Mouse (Mus musculus) erythroblast, embryonic 14.5 days (primary cell): ENCODE measurements around the gene Tfe3. TPM values are rescaled to one million over a fixed set of nuclear protein-coding genes. Genes with fewer than 3 reads are reported as not detected.
A peak's percentile ranks its signal among the peaks of the same experiment; 100 is the strongest.

Experiments used
- H3K27me3 ChIP-seq: 2 replicates; pipeline ENCODE4 v1.6.1; 2012; ENCODE audit warnings: inconsistent platforms; ENCODE audit not compliant: control insufficient read depth
- H3K36me3 ChIP-seq: 2 replicates; pipeline ENCODE4 v1.6.1; 2012; ENCODE audit warnings: mild to moderate bottlenecking, inconsistent platforms; ENCODE audit not compliant: control insufficient read depth
- H3K4me1 ChIP-seq: 2 replicates; pipeline ENCODE4 v1.6.1; 2012; ENCODE audit warnings: inconsistent platforms; ENCODE audit not compliant: control insufficient read depth
- H3K4me3 ChIP-seq: replicated peaks from 2 replicates; pipeline ENCODE3; 2012; ENCODE audit warnings: moderate library complexity, mild to moderate bottlenecking, inconsistent platforms
- H3K9me3 ChIP-seq: 2 replicates; pipeline ENCODE4 v1.6.1; 2012; ENCODE audit warnings: low read length, inconsistent platforms, mixed read lengths; ENCODE audit not compliant: control insufficient read depth
- GATA1 ChIP-seq: IDR thresholded peaks from 2 replicates; pipeline ENCODE4 v1.6.1; 2012; ENCODE audit warnings: low read length, inconsistent platforms, mixed read lengths
- TAL1 ChIP-seq: IDR thresholded peaks from 3 replicates; pipeline ENCODE4 v1.6.1; 2012; ENCODE audit warnings: low read length, inconsistent platforms, mixed read lengths
- polyA plus RNA-seq: library from polyadenylated mRNA; stranded (reverse); fragments of >175 nt; gene quantifications from 2 replicates; pipeline ENCODE4 v1.2.3, GENCODE M21; 2012

Gene Tfe3
- polyA plus RNA-seq, 1 experiment, result 1.8 TPM

DNA sequence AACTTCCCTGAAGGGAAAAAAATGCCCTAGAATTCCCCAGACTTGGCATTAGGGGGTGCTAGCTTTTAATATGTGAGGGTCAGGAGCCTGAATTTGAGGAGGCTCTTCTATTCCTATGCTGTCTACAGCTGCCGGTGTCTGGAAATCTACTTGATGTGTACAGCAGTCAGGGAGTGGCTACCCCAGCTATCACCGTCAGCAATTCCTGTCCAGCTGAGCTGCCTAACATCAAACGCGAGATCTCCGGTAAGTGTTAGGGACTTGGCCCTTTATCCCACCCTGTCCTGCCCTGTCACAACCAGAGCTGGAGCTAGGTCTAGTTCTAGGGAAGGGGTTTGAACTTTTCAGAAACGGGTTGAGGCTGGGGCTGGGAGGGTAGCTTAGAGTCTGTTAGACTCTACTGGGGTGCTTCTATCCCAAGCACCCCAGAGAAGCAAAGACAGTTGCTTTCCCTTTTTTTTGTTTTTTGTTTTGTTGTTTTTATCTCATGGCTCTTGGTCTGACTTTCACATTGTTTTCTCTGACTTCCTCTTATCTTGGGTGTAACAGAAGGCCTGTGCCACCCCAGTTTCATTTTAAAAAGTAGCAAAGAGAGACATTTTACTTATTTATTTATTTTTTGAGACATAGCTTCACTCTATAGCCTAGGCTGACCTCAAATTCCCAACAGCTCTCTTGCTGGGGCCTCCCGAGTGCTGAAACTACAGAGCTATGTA, 7.1 kb downstream of the Tfe3 start:
- H3K9me3 ChIP-seq, result 0 out of 2 replicates have a peak, but pooled peaks cover 3% of the 10 kb centered on the region
- H3K27me3 ChIP-seq, result no peaks in the 10 kb centered on the region
- peaks cover 76% of the 10 kb centered on the region for H3K36me3 ChIP-seq
- peaks cover 45% of the 10 kb centered on the region for H3K4me1 ChIP-seq
- TF ChIP-seq GATA1 (no peak), TAL1 (no peak)
- no peak overlapping the region for H3K4me3 ChIP-seq

DNA sequence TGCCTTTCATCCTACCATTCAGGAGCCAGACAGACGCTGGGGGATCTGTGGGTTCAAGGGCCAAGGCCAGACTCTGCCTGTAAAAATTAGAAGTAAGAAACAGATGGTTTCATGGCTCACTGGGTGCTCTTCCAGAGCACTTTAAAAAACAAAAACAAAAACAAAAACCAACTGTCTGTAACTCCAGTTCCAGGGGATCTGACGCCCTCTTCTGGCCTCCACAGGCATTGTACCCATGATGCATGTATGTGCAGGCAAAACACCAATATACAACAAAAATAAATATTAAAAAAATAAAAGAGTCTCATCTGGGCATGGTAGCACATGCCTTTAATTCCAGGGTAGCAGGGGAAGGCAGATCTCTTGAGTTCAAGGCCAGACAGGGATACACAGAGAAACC, 10.4 kb downstream of the Tfe3 start:
- peaks cover 67% of the 10 kb centered on the region for H3K36me3 ChIP-seq
- 0 out of 2 replicates have a peak, but pooled peaks cover 3% of the 10 kb centered on the region for H3K9me3 ChIP-seq
- H3K4me1 ChIP-seq, result peaks cover 38% of the 10 kb centered on the region
- H3K4me3 ChIP-seq, result no peak overlapping the region
- TF ChIP-seq TAL1, result no peak
- TF ChIP-seq GATA1, result no peak
- H3K27me3 ChIP-seq, result no peaks in the 10 kb centered on the region

DNA sequence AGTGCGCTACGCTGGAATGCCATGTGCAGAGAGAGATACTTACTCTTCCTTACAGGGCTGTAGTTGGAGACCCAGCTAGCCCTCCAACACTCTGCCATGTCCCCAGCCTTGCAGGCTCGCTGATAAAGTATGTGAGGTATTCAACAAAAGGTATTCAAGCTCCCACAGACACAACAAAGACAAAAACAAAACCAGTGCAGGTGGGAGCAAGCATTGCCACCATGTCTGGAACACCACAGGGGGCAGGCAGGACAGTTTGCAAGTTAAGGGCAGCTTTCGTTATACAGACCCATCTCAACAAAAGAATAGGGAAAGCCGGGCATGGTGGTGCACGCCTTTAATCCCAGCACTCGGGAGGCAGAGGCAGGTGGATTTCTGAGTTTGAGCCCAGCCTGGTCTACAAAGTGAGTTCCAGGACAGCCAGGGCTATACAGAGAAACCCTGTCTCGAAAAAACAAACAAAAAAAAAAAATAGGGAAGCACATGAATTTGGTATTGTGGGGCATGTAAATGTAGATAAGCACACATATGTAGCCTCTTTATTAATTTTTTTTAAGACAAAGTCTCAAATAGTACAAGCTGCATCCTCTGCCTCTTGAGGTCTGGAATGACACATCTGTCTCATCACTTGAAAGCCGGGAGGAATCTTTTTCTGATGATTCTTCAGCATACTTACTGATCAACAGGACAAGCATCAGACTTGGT, 13.3 kb downstream of the Tfe3 start:
- peaks cover 44% of the 10 kb centered on the region for H3K36me3 ChIP-seq
- TF ChIP-seq TAL1 (no peak), GATA1 (no peak)
- 0 out of 2 replicates have a peak, but pooled peaks cover 3% of the 10 kb centered on the region for H3K9me3 ChIP-seq
- peaks cover 44% of the 10 kb centered on the region for H3K4me1 ChIP-seq
- no peaks in the 10 kb centered on the region for H3K27me3 ChIP-seq
- no peak overlapping the region for H3K4me3 ChIP-seq

DNA sequence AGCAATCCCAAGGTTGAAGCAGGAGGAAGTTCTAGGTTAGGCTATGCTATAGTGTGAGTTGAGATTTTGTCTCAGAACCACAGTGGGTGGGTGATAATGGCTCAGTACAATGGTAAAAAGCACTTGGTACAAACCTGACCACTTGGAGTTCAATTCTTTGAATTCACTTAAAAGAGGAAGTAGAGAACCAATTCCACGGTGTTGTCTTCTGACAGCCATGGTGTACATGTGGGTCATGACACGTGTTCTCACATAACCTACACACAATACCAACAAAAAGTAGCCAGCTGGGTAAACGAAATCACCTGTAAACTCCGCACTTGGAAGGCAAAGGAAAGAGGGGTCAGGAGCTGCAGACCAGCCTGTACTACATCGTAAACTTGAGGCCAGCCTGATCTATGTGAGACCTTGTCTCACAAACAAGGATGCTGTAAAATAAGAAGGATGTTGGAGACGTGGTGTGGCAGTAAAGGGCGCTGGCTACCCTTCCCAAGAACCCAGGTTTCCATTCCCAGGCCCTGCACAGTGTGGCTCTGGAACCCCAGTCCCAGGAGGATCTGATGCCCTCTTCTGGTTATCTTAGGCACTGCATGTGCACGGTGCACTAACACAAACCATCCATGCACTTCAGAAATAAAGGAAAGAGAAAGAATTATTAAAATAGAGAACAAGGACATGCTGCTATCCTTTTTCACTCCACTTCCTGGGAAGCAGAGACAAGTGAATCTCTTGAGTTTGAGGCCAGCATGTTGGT, 14.1 kb downstream of the Tfe3 start:
- no peak overlapping the region for H3K4me3 ChIP-seq
- peaks cover 35% of the 10 kb centered on the region for H3K36me3 ChIP-seq
- H3K27me3 ChIP-seq, result no peaks in the 10 kb centered on the region
- no peak for TF ChIP-seq GATA1
- TF ChIP-seq TAL1, result no peak
- H3K9me3 ChIP-seq, result 0 out of 2 replicates have a peak, but pooled peaks cover 3% of the 10 kb centered on the region
- H3K4me1 ChIP-seq, result peaks cover 51% of the 10 kb centered on the region

DNA sequence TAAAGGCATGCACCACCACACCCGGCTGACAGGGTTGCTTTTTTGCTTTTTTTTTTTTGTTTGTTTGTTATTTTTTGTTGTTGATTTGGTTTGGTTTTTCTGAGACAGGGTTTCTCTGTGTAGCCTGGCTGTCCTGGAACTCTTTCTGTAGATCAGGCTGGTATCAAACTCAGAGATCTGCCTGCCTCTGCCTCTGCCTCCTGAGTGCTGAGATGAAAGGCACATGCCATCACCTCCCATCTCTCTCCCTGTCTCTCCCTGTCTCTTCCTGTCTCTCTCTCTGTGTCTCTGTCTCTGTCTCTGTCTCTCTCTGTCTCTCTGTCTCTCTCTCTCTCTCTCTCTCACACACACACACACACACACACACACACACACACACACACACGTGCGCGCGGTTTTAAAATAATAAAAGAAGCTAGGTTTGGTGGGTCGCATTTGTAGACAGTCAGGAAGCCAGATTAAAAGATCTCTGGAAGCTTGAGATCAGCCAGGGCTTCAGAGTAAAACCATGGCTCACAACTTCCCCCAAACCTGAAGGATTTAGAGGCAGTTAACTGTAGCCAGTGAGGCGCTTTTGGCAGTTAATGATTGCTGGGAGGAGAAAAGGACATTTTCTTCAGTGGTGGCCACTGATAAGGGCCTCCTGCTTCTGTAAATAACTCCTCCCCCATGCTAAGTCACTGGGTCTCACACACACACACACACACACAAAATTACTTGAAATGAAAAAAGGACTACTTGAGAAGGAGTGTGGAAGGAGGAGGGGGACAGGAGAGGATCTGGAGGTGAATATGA, 16.3 kb downstream of the Tfe3 start:
- peak; percentile 71 for TF ChIP-seq GATA1
- no peak for TF ChIP-seq TAL1
- H3K36me3 ChIP-seq, result peaks cover 16% of the 10 kb centered on the region
- no peaks in the 10 kb centered on the region for H3K9me3 ChIP-seq
- peaks cover 52% of the 10 kb centered on the region for H3K4me1 ChIP-seq
- no peaks in the 10 kb centered on the region for H3K27me3 ChIP-seq
- peak overlapping the region; percentile 51 for H3K4me3 ChIP-seq

DNA sequence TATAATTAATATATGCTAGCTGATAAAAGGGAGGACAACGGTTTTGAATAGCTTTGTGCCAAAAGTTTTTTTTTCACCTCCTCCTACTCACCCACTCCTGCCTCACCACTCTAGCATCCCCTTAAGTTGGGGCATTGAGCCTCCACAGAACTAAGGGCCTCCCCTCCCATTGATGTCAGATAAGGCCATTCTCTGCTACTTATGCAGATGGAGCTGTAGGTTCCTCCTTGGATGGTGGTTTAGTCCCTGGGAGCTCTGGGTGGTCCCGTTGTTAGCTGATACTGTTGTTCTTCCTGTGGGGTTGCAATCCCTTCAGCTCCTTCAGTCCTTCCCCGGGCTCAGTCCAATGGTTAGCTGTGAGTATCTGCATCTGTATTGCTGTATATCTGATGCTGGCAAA, 16.9 kb downstream of the Tfe3 start:
- peaks cover 9% of the 10 kb centered on the region for H3K36me3 ChIP-seq
- TF ChIP-seq GATA1 (no peak), TAL1 (no peak)
- peaks cover 52% of the 10 kb centered on the region for H3K4me1 ChIP-seq
- no peaks in the 10 kb centered on the region for H3K27me3 ChIP-seq
- no peaks in the 10 kb centered on the region for H3K9me3 ChIP-seq
- peak overlapping the region; percentile 51 for H3K4me3 ChIP-seq

DNA sequence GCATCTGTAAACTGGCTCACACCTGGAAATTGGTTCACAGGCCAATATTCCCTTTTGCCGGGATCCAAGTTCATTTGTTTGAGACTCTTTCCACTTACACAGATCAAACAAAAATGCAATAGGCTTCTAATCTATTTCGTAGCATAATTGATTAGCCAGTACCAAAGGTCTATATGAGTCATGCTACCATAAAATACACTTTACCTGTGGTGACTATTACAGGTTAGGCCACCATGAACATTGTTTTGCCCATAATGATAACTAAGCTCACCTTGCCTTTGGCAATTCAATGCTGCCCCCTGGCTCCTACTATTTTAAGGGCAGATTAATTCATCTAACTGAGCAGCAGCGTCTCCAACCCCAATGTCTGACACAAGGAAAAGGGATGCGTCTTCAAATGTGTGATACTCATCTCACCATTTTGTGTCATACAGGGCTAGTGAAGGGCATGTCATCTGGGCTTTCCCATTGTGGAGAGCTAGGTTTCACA, 20.3 kb downstream of the Tfe3 start:
- peaks cover 34% of the 10 kb centered on the region for H3K4me1 ChIP-seq
- no peaks in the 10 kb centered on the region for H3K36me3 ChIP-seq
- H3K27me3 ChIP-seq, result no peaks in the 10 kb centered on the region
- TF ChIP-seq GATA1 (no peak), TAL1 (no peak)
- no peak overlapping the region for H3K4me3 ChIP-seq
- H3K9me3 ChIP-seq, result no peaks in the 10 kb centered on the region

DNA sequence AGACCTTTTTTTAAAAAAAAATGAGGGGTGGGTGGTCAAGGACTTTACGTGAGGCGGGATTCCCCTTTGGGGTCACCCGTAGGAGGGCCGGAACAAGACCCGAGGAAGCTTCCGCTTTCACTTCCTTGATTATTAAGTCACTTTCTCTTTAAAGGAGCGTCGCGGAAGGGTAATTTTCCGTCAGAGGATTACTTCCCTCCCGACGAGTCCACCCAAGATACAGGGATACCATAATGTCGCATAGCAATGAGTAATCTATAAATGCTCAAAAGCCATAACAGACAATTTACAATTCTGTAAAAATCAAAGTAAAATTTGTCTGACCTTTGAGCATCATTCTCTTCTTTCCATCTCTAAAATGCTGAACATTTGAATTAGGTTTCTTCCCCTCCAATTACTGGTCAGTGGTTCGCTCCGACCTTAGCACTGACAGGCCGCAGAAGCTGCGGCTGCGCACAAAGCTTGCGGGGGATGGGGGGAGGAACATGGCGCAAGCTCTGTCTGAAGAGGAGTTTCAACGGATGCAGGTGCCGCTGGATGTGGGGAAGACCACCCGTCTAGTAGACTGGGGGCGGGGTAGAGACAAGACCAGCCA, 27.3 kb downstream of the Tfe3 start, which contains the start of gene Gripap1:
Gripap1 (plus strand) TSS at position 224 of the 595 bp plus-strand sequence.
- Histone ChIP-seq H3K27me3 (no peaks in the 10 kb centered on the region), H3K4me1 (peaks cover 23% of the 10 kb centered on the region), H3K36me3 (peaks cover 34% of the 10 kb centered on the region), H3K4me3 (peak within 1 kb of the TSS; percentile 89), H3K9me3 (0 out of 2 replicates have a peak, but pooled peaks cover 2% of the 10 kb centered on the region)
- TF ChIP-seq GATA1, result no peak
